Mouse (Mus musculus) cerebellum, adult 18-20 months (tissue): ENCODE results near the gene Stra6.

Source experiments
- DNase-seq, 2 experiments: peaks; one replicate each; pipeline ENCODE4 v3.0.0; 2021

The Stra6 gene

DNA sequence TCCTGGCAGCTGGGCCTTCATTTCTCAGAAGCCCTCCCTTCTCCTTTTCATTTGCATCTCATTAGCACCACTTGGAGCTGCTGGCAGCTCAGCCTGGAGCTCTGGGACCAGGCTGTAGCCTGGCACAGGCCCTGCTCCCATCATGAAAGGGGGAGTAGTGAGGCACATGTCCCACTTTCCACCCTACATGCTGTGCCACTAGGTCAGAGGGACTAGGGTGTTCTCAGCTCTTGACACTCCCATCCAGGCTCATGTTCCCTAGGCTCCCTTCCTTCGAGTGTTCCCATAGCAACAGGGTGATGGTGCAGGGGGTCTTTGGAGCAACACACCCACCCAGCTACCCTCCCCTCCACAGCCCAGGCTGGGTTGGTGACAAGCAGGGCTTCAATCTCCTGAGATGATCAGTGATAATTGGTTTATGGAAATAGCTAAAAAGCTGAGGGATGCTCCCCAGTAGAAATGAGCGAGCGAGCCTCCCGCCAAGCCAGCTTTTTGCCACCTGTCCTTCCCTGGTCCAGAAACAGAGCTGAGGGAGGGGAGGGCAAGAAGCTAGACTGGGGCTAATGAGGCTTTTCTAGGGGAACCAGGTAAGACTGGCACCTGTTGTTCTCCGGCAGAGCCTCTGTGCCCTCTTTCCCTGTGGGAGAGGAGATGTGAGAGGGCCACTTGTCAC lies 33.2 kb downstream of the Stra6 start:
- peak; percentile 55 for DNase-seq

DNA sequence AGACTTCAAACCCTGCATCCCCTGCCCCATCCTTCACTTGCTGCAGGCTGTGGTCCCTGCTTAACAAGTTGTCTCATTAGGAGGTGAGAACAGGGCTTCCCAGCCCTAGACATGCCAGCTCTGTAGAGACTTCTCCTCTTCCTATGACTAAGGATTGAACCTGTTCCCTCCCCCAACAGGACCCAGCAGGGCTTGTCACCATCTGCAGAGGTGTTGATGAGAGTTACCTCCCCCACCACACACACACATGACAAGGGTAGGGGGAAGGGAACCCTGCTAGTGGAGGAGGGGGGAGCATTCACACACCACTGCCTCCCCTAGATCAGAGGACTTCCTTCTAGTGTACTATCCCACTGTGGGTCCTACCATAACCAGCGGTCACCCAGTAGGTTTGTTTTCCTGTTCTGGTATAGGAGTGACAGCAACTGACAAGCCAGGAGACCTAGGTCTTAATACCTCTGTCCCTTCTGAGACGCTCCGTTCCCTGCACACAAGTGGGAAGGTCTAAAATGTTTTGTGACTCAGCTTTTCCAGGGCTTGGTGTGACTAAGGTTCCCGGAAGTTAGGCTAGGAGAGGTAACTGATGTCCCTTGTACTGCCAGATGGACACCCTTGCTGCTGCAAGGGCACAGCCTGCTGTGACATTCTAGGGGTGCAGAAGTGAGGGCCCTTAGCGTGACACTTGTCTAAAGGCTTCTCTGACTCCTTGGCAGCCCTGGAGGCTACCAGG lies 36.4 kb downstream of the Stra6 start:
- DNase-seq: no peak

DNA sequence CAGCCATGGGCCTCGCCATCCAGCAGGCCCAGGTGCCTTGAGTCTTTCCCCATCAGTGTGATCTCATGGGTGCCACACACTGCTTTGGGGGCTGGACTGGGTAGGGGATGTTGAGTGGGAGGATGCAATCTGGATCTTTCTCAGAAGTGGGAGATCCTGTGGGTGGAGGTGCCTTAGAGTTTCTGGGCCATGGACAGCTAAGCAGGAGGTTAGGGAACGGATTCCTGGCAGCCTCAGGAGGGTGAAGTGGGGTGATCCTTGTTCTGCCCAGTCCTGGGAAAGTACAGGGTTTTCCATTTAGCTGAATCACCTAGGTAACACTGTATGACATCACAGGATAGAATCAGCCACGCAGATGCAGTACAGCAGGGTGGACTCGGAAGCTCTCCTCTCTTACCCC lies 38.4 kb downstream of the Stra6 start:
- DNase-seq: no peak

DNA sequence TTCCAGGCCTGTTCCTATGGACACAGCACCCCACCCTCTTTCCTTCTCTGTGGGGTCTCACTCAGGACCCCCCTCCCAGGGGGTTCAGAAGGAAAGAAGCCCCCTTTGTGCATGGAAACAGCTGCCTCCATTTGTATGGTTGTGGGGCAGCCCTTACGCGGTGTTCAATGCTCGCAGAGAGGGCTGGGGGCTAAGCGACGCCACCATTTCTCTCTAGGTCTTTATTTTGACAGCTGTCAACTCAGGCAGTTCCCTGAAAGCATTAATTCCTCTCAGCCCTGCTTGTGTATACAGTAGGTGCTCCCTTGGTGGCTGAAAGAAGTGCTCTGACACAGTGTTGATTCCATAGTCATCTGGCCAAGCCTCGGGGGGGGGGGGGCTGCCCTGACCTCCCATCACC lies 40.1 kb downstream of the Stra6 start:
- no peak for DNase-seq

DNA sequence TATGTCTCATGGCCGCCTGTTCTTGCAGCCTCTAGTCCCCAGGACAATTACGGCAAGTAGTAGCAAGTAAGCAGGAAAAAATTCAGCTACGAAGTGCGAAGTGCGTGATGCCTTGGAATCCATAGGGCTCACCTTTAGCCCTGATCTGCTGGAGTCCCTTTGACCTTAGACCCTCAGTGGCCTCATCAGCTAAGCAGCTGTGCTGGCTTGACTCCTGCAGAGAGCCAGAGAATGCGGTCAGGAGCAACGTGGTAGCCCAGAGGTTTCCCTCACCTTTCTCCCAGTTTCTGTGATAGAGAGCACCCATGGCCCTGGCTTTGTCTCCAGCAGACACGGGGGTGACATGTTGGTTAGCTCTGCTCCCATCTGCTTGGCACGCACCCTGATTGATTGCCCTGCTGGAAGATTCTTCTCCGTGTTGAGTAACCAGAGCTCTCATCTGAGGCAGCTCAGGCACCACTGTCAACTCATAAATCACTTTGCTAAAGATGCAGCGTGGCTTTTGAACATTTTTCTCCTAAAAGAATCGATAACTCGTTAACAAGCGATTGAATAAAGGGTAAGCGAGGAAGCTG lies 42.1 kb downstream of the Stra6 start:
- no peak for DNase-seq

DNA sequence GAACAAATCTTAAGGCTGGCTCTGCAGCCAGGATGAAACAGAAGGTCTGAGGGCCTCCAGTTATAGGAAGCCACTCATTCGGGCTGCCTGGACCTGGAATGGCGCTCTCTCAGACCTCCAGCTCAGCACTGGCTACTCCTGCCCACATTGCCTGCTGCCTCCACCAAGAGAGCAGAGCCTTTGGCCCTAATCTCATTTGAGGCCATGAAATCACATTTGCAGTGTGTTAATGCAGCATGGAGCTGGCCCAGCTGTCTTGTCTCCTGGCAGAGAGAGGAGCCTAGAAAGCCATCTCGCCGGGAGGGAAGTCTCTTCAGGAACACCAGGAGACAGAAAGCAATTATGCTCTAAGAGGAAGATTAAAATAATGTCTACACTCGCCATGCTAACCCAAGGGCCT lies 43.9 kb downstream of the Stra6 start:
- DNase-seq: no peak

DNA sequence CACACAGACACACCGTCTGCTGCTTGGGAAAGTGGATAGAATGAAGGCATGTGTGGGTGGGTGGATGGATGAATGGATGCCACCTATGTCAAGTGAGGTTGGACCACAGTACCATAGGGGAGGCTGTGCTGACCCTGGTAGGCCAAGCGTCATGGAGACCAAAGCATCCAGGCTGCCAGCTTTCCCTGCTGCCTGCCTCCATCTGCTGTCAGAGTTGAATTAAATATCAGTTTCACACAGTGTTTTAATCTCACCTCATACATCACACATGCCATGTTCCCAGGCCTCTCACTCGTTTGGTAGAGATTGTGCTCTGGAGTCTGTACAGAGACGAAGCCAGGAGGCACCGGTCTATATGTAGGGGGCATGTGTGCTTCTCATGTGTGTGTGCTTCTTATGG lies 47.2 kb downstream of the Stra6 start:
- DNase-seq: peak; percentile 46 to 47

DNA sequence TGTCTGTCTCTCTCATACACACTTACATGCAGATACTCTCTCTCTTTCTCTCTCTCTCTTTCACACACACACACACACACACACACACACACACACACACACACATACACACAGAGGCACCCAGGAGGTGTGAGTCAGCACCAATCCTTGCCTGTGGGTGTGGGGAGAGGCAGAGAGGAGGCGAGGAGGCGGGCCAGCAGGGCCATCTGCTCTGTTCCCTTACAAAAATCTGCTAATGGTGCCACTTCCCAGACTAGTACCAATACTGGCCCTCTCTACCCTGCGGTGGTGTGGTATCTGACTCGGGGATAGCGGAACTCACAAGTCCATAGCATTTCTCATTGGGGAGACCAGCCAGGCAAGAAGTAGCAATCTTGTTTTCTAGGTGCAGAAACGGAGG lies 47.8 kb downstream of the Stra6 start:
- DNase-seq: peak; percentile 86 to 91

DNA sequence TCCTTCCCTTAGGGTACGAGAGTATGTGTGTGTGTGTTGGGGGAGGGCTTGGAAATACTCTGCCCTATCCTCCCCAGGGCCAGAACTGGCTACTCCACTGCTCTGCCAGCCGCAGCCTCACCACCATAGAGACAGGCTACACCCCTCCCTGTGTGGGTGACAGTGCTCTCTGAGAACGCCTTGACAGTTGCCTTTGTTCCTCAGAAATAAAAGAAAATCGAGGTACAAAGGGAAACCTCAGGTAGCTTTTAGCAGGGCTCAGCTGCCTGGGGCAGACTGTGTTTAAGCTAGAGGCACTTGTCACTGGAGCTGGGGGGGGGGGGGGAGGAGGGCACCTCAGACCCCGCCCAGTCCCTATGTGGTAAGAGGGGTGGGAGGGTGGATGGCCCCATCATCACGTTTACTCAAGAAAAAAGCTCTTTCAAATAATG lies 48.7 kb downstream of the Stra6 start:
- DNase-seq: no peak

DNA sequence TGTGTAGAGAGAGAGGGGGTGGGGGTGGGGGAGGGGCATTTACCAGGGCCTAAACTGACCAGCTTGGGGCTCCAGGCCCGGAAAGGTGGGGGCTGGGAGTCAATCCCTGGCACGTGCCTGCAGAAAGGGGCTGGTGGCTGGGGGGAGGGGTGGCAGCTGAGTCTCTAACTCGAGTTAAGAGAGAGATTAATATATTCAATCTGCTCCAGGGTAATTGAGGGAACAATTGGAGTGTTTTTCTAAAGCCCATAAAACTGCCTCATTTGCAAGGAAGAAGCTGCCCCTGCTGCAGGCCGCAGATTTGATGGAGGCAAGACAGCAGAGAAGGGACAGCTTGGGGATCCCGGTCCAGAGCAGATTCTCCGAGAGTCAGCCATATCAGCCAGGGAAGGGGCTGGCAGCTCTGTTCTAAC lies 49.3 kb downstream of the Stra6 start:
- DNase-seq: no peak

DNA sequence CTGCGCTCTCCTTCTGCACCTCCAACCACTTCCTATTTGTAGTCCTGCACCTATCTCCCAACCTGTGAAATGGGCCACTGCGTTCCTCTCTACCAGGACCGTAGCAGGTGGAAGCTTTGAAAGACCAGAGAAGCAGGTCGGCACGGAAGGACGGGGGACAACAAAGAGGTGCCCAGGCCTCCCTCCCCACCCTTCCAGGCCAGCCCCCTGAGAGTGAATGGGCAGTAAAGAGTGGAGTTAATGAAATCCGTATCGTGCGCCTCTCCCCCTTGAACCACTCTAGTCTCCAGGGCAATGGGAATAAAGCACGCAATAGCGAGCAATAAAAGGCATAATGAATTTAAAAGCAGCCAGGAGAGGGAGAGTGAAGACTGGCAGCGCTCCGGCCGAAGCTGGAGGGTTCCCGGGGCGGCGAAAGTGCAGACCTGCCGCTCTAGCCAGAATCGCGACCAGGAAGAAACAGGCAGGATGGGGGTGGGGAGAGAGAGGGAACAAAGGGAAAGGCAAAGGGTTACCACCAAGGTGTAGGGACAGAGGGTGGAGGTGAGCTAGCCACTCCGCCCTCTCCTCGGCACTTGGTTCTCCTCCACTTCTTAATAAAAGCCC lies 49.8 kb downstream of the Stra6 start:
- DNase-seq: no peak

DNA sequence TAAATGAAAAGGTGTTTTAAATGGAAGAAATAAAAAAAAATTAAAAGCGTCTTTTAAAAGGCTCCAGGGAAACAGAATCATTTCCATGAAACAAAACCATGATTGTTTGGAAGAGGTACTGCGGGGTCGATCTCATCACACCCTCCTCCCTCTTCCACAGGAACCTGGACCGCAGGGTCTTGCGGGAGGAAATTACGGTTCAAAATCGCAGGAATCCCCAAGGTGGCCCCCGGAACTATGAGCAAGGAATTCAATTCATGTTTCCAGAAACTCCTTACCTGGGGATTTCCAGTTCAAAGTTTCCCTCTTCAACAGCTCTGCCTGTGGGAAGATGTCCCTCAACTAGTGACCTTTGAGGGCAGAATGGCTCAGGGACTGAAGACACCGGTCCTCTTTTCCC lies 50.4 kb downstream of the Stra6 start:
- DNase-seq: no peak

DNA sequence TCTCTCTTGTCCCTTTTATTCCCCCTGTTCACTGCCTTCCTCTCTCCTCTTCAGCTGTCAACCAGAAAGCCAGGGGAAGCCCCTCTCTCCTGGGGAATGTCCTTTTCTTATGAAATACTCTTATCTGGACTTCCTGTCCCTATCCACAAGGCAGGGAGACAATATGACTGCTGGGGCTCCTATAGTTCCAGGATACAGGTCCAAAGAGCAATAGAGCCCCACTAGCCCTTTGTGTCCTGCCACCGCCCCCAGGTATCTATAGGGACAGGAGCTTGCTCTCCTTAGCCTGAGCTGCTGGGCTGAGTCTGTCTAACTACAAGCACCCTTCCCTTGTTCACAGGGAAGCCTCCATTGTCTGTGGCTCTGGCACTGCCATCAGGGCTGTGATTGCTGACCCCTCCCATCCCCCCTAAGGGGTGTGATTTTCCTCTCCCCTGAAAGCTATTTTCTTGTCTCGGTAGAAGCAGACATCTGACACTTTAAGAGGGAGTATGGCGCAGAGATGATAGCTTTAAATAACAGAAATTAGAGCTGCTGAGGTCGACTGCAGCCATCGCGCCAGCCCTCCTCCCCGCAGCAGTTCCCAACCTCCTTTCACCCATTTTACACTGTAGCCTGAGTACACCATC lies 51.8 kb downstream of the Stra6 start:
- no peak for DNase-seq

DNA sequence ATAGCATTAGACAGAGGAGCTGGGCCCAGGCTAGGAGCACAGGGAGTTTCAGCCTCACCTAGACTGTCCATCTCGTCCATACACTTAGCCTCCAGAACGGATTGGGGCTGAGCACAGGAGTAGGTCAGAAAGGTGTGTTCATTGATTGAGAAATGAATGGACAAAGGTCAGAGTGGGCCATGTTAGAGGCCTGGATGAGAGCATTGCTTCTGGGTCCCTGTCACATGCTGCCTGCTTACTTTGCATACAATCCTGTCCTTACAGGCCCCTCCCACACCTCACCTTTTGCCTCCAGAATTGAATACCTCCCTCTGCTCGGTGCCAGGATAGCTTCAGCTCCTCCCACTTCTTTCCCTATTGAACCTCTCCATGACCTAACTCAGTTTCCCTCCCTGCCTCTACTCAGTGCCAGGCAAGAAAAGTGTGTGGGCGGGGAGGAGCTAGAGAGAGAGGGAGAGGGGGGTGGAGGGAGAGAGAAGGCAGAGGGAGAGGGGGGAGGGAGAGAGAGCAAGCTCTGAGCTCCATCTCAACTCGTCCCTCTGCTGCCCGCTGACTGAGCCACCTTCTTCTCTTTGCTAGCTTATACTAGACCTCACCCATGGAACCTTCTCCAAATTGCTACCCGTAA lies 52.5 kb downstream of the Stra6 start:
- DNase-seq: no peak

DNA sequence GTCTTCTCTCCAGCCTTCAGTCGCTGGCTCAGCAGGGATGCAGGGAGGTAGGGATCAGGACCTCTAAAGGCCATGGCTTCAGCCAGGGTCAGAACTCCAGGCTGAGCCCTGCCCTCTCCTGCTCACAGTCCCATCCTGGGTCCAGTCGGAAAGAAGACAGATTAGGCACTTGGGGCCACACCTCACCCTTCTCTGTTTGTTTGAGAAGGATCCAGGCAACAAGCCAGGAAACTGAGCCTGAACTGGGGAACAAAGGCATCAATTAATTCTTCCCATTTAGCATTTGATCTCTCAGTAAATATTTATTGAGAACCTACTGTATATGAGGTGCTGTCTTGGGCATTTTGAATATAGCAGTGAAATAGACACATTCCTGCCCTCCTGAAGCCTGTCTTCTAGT lies 55.1 kb downstream of the Stra6 start, which contains the start of gene Ccdc33:
Gene Ccdc33, minus strand, starts transcription at position 153 of the 400 bp plus-strand sequence.
- DNase-seq: no peak

DNA sequence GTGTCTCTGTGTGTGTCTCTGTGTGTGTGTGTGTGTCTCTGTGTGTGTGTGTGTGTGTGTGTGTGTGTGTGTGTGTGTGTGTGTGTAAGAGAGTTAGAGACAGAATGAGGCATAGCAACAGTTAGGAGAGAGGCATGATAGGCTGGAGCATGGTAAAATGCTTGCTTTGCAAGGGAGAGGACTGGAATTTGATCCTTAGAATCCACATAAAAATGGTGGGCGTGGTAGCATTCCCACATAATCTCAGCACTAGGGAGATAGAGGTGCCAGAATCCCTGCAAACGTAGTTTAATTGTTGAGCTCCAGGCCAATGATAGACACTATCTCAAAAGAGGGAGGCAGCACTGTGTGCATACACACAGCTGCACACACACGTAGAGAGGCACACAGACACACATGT lies 61.5 kb downstream of the Stra6 start:
- DNase-seq: no peak

DNA sequence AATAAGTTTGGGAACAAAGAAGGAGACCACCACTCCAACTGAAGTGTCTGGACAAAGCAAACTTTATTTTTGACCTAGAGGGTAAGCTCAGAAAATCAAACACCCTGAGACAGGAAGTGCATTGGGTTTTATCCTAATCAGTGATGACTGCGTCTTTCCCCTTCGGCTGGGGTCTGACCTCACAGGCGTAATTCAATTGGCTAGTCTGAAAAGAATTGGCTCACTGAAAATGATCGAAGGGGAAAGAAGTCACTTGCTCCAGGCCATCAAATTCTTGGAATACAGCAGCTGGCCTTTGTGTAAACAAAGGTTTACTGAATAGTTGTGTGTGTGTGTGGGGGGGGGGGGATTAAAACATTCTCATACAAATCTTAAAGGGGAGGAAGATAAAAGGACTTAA lies 62.2 kb downstream of the Stra6 start:
- no peak for DNase-seq

DNA sequence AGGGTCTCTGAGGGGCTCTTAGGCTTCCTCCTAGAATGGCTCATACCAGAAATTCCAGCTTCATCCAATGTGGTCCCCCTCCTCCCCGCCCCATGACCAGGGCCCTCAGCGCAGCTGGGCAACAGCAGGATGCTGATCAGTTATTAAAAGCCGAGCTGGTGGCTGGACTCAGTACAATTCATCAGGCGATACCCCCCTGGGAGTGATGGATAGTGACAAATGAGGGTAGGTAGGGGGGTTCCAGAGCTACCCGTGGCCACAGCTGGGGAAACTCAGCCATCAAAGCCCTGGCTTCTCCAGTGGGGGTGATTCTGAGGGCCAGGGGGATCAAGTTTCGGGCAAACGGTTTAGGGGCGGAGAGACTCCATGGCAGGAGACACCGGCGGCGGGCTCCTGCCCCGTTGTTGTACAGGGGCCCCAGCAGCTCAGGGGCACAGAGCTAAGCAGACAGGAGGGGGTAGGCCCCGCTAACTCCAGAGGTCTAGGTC lies 65.4 kb downstream of the Stra6 start:
- no peak for DNase-seq

DNA sequence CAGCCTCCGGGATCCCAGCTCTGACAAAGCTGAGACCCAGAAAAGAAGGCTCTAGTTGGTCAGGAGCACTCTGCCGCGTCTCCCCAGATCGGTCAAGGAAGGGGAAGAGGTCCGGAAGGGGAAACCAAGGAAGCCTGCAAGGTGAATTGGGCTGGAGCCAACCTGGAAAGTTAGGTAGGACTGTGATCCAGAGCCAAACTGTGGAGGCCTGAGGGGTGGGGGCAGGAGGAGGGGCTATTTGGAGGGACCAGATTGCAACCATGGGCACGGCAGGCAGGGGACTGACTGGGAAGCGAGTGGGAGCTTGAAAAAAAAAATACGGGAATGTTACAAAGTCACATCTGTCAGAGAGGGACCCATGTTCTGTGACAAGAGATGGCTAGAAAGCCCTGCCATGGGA lies 65.9 kb downstream of the Stra6 start:
- DNase-seq: no peak

DNA sequence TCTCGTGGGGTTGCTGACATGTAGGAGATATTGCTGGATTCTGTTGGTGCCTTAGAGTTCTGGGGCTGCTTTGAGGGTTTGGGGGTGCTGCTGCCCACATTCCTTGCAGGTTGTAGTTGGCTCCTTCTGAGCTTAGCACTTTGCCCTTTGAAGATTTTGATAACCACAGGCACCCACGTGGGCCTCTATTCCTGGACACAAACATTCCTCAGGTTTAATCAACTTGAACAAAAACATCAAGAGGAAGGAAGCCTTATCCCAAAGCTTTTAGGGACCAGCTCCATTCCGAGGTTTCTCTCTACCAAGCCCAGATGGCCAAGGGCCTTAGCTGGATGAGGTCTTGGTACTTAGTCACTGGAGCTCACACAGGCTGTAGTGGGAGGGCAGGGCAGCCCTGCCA lies 67.3 kb downstream of the Stra6 start:
- no peak for DNase-seq

DNA sequence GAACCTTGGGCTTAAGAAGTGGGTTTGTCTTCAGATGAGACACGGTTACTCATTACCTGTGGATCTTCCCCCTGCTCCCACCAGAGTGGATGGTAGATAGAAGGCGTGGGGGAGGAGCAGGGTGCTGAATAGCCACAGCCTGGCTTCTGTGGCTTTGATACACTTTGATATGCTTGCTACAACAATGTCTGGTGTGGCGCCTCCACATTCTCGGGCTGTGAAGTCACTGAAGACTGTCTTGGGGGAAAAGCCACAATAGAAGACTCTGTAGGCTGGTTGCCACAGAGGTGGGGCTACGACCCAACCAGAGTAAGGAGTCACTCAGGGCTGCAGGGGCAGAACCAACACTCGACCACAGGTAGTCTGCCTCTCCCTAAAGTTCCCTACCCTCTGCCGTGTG lies 68.1 kb downstream of the Stra6 start:
- no peak for DNase-seq
